ENCODE assay signal across 9 mouse cellular contexts in genomic region chr7:132570071-132570470, GRCm38 (mm10). TPM values are rescaled to one million over a fixed set of nuclear protein-coding genes. Genes with fewer than 3 reads are reported as not detected.
DNase-seq lines count a peak whose midpoint lies in the region; ATAC-seq and TF ChIP-seq lines count a peak whose summit lies in the region.
"Had no signal": no experiment of that assay in that cellular context is flagged by ENCODE, and none has a peak within 500 bp of the region (broad histone marks: within the 10 kb centered on the region; RNA-seq: fewer than 3 reads in every experiment).

No protein-coding gene starts in this region.

- WGBS in hindbrain, postnatal 0 days: 51% methylated on average over 5 of the region's 5 CpGs
- WGBS in hindbrain, embryonic 11.5 days: 87% methylated on average over 5 of the region's 5 CpGs
- 29% methylated on average over 5 of the region's 5 CpGs for WGBS in heart, embryonic 14.5 days
- WGBS in liver, embryonic 13.5 days (ENCODE audit: insufficient replicate concordance): 31% methylated on average over 5 of the region's 5 CpGs
- WGBS in forebrain, postnatal 0 days: 75% methylated on average over 5 of the region's 5 CpGs

- no peak overlapping the region for H3K9ac ChIP-seq in hindbrain, postnatal 0 days (replicated peaks; ENCODE audit: low read length)
- no peak overlapping the region for H3K9ac ChIP-seq in hindbrain, embryonic 11.5 days (ENCODE audit: low read depth, low read length)
- no peak overlapping the region for H3K9ac ChIP-seq in heart, embryonic 14.5 days (ENCODE audit: low read length)
- H3K9ac ChIP-seq in liver, embryonic 13.5 days: peak overlapping the region; percentile 49
- no peak overlapping the region for H3K9ac ChIP-seq in forebrain, postnatal 0 days
- H3K9ac ChIP-seq: midbrain, embryonic 12.5 days had no signal

- H3K4me3 ChIP-seq in hindbrain, postnatal 0 days (ENCODE audit: low read length): no peak overlapping the region
- no peak overlapping the region for H3K4me3 ChIP-seq in hindbrain, embryonic 11.5 days (ENCODE audit: low read depth, low read length)
- H3K4me3 ChIP-seq in heart, embryonic 14.5 days (ENCODE audit: control insufficient read depth in 1 of 2, insufficient read depth in 1 of 2, low read depth in 1 of 2, low read length in 2 of 2): no peak overlapping the region
- no peak overlapping the region for H3K4me3 ChIP-seq in liver, embryonic 13.5 days (replicated peaks)
- H3K4me3 ChIP-seq in forebrain, postnatal 0 days (ENCODE audit: low read depth, low read length): no peak overlapping the region
- H3K4me3 ChIP-seq: midbrain, embryonic 12.5 days had no signal

- no peaks in the 10 kb centered on the region for H3K9me3 ChIP-seq in hindbrain, postnatal 0 days (ENCODE audit: low read length)
- H3K9me3 ChIP-seq in hindbrain, embryonic 11.5 days (ENCODE audit: control insufficient read depth, low read length): no peaks in the 10 kb centered on the region
- H3K9me3 ChIP-seq in heart, embryonic 14.5 days (ENCODE audit: control insufficient read depth, low read length): no peaks in the 10 kb centered on the region
- no peaks in the 10 kb centered on the region for H3K9me3 ChIP-seq in liver, embryonic 13.5 days (replicated peaks)
- no peaks in the 10 kb centered on the region for H3K9me3 ChIP-seq in forebrain, postnatal 0 days (ENCODE audit: low read length)
- H3K9me3 ChIP-seq: midbrain, embryonic 12.5 days had no signal

- no peak for TF ChIP-seq POLR2A in brain, embryonic 14.5 days (IDR thresholded peaks at IDR 0.05; ENCODE audit: borderline replicate concordance, extremely low read depth, insufficient read depth, insufficient read length, poor library complexity, severe bottlenecking)

- no peak for ATAC-seq in hindbrain, postnatal 0 days
- ATAC-seq in hindbrain, embryonic 11.5 days (ENCODE audit: low FRiP score): no peak
- peak; percentile 77 for ATAC-seq in heart, embryonic 14.5 days (ENCODE audit: insufficient number of reproducible peaks, insufficient read depth, low FRiP score, low read depth)
- ATAC-seq in liver, embryonic 13.5 days (ENCODE audit: low read depth): peak; percentile 97
- ATAC-seq in forebrain, postnatal 0 days: no peak

- H3K4me1 ChIP-seq in hindbrain, postnatal 0 days (ENCODE audit: insufficient read depth, low read length): 0 out of 2 replicates have a peak, but pooled peaks cover 6% of the 10 kb centered on the region
- H3K4me1 ChIP-seq in hindbrain, embryonic 11.5 days (replicated peaks; ENCODE audit: control insufficient read depth, insufficient read depth, low read length): no peaks in the 10 kb centered on the region
- H3K4me1 ChIP-seq in heart, embryonic 14.5 days (ENCODE audit: control insufficient read depth in 2 of 2, insufficient read depth in 2 of 2, low read length in 2 of 2): peaks cover 13 to 36% of the 10 kb centered on the region in 2 experiments
- H3K4me1 ChIP-seq in liver, embryonic 13.5 days (replicated peaks): peaks cover 59% of the 10 kb centered on the region
- 0 out of 2 replicates have a peak, but pooled peaks cover under 1% of the 10 kb centered on the region for H3K4me1 ChIP-seq in forebrain, postnatal 0 days (ENCODE audit: insufficient read depth)

- peak; percentile 27 for DNase-seq in hindbrain, postnatal 0 days (ENCODE audit: low spot score)
- DNase-seq in hindbrain, embryonic 11.5 days (ENCODE audit: low spot score): no peak
- peak; percentile 31 for DNase-seq in brain, embryonic 14.5 days (ENCODE audit: low read depth)
- peak; percentile 50 for DNase-seq in liver, embryonic 13.5 days
- no peak for DNase-seq in embryo, embryonic 11 days
- no peak for DNase-seq in layer of hippocampus, adult 11-12 months (ENCODE audit: low spot score)
- DNase-seq in forebrain, postnatal 0 days: no peak

- no peaks in the 10 kb centered on the region for H3K27me3 ChIP-seq in hindbrain, postnatal 0 days (ENCODE audit: insufficient read depth, low read length)
- no peaks in the 10 kb centered on the region for H3K27me3 ChIP-seq in hindbrain, embryonic 11.5 days (ENCODE audit: control insufficient read depth, insufficient read depth, low read length)
- no peaks in the 10 kb centered on the region for H3K27me3 ChIP-seq in heart, embryonic 14.5 days (ENCODE audit: control insufficient read depth, insufficient read depth, low read length)
- 0 out of 2 replicates have a peak, but pooled peaks cover 3% of the 10 kb centered on the region for H3K27me3 ChIP-seq in liver, embryonic 13.5 days
- no peaks in the 10 kb centered on the region for H3K27me3 ChIP-seq in forebrain, postnatal 0 days (ENCODE audit: insufficient read depth, low read length)
- H3K27me3 ChIP-seq: midbrain, embryonic 12.5 days had no signal

- 0 out of 2 replicates have a peak overlapping the region, but pooled peaks have one; percentile 2 for H3K27ac ChIP-seq in hindbrain, postnatal 0 days
- no peak overlapping the region for H3K27ac ChIP-seq in hindbrain, embryonic 11.5 days (ENCODE audit: low read depth, low read length)
- H3K27ac ChIP-seq in heart, embryonic 14.5 days (replicated peaks in 1 of 2; ENCODE audit: control insufficient read depth in 1 of 2, insufficient read depth in 1 of 2, low read depth in 2 of 2, low read length in 2 of 2): peak overlapping the region; percentile 61 to 70
- peak overlapping the region; percentile 72 for H3K27ac ChIP-seq in liver, embryonic 13.5 days
- H3K27ac ChIP-seq in forebrain, postnatal 0 days (ENCODE audit: low read depth, low read length): no peak overlapping the region
- H3K27ac ChIP-seq: midbrain, embryonic 12.5 days had no signal

- TF ChIP-seq CTCF in hindbrain, postnatal 0 days (IDR thresholded peaks at IDR 0.05; ENCODE audit: low read depth): no peak
- no peak for TF ChIP-seq CTCF in brain, embryonic 14.5 days (IDR thresholded peaks at IDR 0.05; ENCODE audit: borderline replicate concordance, extremely low read depth, insufficient read depth, insufficient read length)
- no peak for TF ChIP-seq CTCF in forebrain, postnatal 0 days (IDR thresholded peaks at IDR 0.05; ENCODE audit: low read depth)

- no peak overlapping the region for H3K4me2 ChIP-seq in hindbrain, postnatal 0 days (ENCODE audit: low read depth, low read length)
- no peak overlapping the region for H3K4me2 ChIP-seq in hindbrain, embryonic 11.5 days (replicated peaks; ENCODE audit: low read depth, low read length)
- H3K4me2 ChIP-seq in heart, embryonic 14.5 days (ENCODE audit: low read length): peak overlapping the region; percentile 23
- peak overlapping the region; percentile 28 for H3K4me2 ChIP-seq in liver, embryonic 13.5 days
- H3K4me2 ChIP-seq in forebrain, postnatal 0 days (ENCODE audit: low read depth): no peak overlapping the region
- H3K4me2 ChIP-seq: midbrain, embryonic 12.5 days had no signal

- H3K36me3 ChIP-seq in hindbrain, postnatal 0 days (ENCODE audit: insufficient read depth, low read length): peaks cover 6% of the 10 kb centered on the region; the same call in 1 of the 2 replicates
- H3K36me3 ChIP-seq in hindbrain, embryonic 11.5 days (ENCODE audit: control insufficient read depth, insufficient read depth, low read length): no peaks in the 10 kb centered on the region
- H3K36me3 ChIP-seq in heart, embryonic 14.5 days (ENCODE audit: control insufficient read depth, insufficient read depth, low read length): peaks cover 45% of the 10 kb centered on the region
- peaks cover 40% of the 10 kb centered on the region for H3K36me3 ChIP-seq in liver, embryonic 13.5 days
- H3K36me3 ChIP-seq in forebrain, postnatal 0 days (ENCODE audit: insufficient read depth): 0 out of 2 replicates have a peak, but pooled peaks cover 6% of the 10 kb centered on the region

RNA-seq across cellular contexts. Expression of gene Oat, which starts 6.1 kb away (rescaled TPM):
- total RNA-seq in hindbrain, postnatal 0 days (2014; rRNA removed): 99.1 and 101 TPM in 2 replicates
- 123 and 129 TPM in 2 replicates for polyA plus RNA-seq in hindbrain, postnatal 0 days (2015; fragmentation: Nextera tagmentation; extraction: Ambion mirVana)
- 138 and 144 TPM in 2 replicates for polyA plus RNA-seq in hindbrain, embryonic 11.5 days (2014; fragmentation: Nextera tagmentation; extraction: Ambion mirVana)
- 59.2 and 63.8 TPM in 2 replicates for polyA plus RNA-seq in brain, embryonic 14.5 days (2012; rRNA removed)
- polyA plus RNA-seq in heart, embryonic 14.5 days (2014; fragmentation: Nextera tagmentation; extraction: Ambion mirVana): 191 and 202 TPM in 2 replicates
- 86.1 and 99.6 TPM in 2 replicates for polyA plus RNA-seq in liver, embryonic 13.5 days (2015; fragmentation: Nextera tagmentation; extraction: Ambion mirVana)
- 100 and 105 TPM in 2 replicates for total RNA-seq in forebrain, postnatal 0 days (2014; rRNA removed)
- polyA plus RNA-seq in forebrain, postnatal 0 days (2015; fragmentation: Nextera tagmentation; extraction: Ambion mirVana): 96.4 and 105 TPM in 2 replicates

RNA-seq across cellular contexts. Expression of gene Nkx1-2, which starts 29.4 kb away (rescaled TPM):
- total RNA-seq in hindbrain, postnatal 0 days (2014; rRNA removed): 0.90 TPM in 1 of 2 replicates, not detected in the other
- polyA plus RNA-seq in hindbrain, postnatal 0 days (2015; fragmentation: Nextera tagmentation; extraction: Ambion mirVana): 0.08 and 0.13 TPM in 2 replicates
- 4.5 and 6.8 TPM in 2 replicates for polyA plus RNA-seq in hindbrain, embryonic 11.5 days (2014; fragmentation: Nextera tagmentation; extraction: Ambion mirVana)
- polyA plus RNA-seq in brain, embryonic 14.5 days (2012; rRNA removed): 0.43 and 0.88 TPM in 2 replicates
- not detected in 2 replicates for polyA plus RNA-seq in heart, embryonic 14.5 days (2014; fragmentation: Nextera tagmentation; extraction: Ambion mirVana)
- polyA plus RNA-seq in liver, embryonic 13.5 days (2015; fragmentation: Nextera tagmentation; extraction: Ambion mirVana): not detected in 2 replicates
- 0.08 TPM in 1 of 2 replicates, not detected in the other for total RNA-seq in forebrain, postnatal 0 days (2014; rRNA removed)
- not detected in 2 replicates for polyA plus RNA-seq in forebrain, postnatal 0 days (2015; fragmentation: Nextera tagmentation; extraction: Ambion mirVana)

RNA-seq across cellular contexts. Expression of gene Lhpp, which starts 40.4 kb away (rescaled TPM):
- total RNA-seq in hindbrain, postnatal 0 days (2014; rRNA removed): 42.5 and 55.6 TPM in 2 replicates
- polyA plus RNA-seq in hindbrain, postnatal 0 days (2015; fragmentation: Nextera tagmentation; extraction: Ambion mirVana): 53.3 and 56.7 TPM in 2 replicates
- 20.4 and 22.4 TPM in 2 replicates for polyA plus RNA-seq in hindbrain, embryonic 11.5 days (2014; fragmentation: Nextera tagmentation; extraction: Ambion mirVana)
- 27.4 and 33.8 TPM in 2 replicates for polyA plus RNA-seq in brain, embryonic 14.5 days (2012; rRNA removed)
- 29.7 and 35.0 TPM in 2 replicates for polyA plus RNA-seq in heart, embryonic 14.5 days (2014; fragmentation: Nextera tagmentation; extraction: Ambion mirVana)
- 8.0 and 8.3 TPM in 2 replicates for polyA plus RNA-seq in liver, embryonic 13.5 days (2015; fragmentation: Nextera tagmentation; extraction: Ambion mirVana)
- total RNA-seq in forebrain, postnatal 0 days (2014; rRNA removed): 37.5 and 40.7 TPM in 2 replicates
- polyA plus RNA-seq in forebrain, postnatal 0 days (2015; fragmentation: Nextera tagmentation; extraction: Ambion mirVana): 50.1 and 53.8 TPM in 2 replicates

Comparison
In these comparisons a context has a peak if more than half of its experiments do, and no peak if none do; other contexts are left out.
1. DNase-seq: peak in hindbrain, postnatal 0 days (single experiment), brain, embryonic 14.5 days (single experiment) and liver, embryonic 13.5 days (single experiment); none in hindbrain, embryonic 11.5 days (single experiment), embryo, embryonic 11 days (single experiment), layer of hippocampus, adult 11-12 months (single experiment) and forebrain, postnatal 0 days (single experiment).
2. H3K27ac ChIP-seq: peak in hindbrain, postnatal 0 days (single experiment), heart, embryonic 14.5 days (2 of 2) and liver, embryonic 13.5 days (single experiment); none in hindbrain, embryonic 11.5 days (single experiment) and forebrain, postnatal 0 days (single experiment).
3. ATAC-seq: peak in heart, embryonic 14.5 days (single experiment) and liver, embryonic 13.5 days (single experiment); none in hindbrain, postnatal 0 days (single experiment), hindbrain, embryonic 11.5 days (single experiment) and forebrain, postnatal 0 days (single experiment).
4. H3K4me2 ChIP-seq: peak in heart, embryonic 14.5 days (single experiment) and liver, embryonic 13.5 days (single experiment); none in hindbrain, postnatal 0 days (single experiment), hindbrain, embryonic 11.5 days (single experiment) and forebrain, postnatal 0 days (single experiment).